Mouse (Mus musculus): ENCODE measurements around the gene Psmb7.

- no peak for TF ChIP-seq CTCF (IDR thresholded peaks at IDR 0.05; ENCODE audit: low read depth, low read length)
- TF ChIP-seq POLR2A (IDR thresholded peaks at IDR 0.05; ENCODE audit: extremely low read depth, insufficient read depth, low read length), result no peak
Observed at GRCm38 (mm10) chr2:38652565-38653292, 8.8 kb upstream of the Psmb7 start.
